Mouse (Mus musculus): Measurements from ENCODE around the gene Map3k13. TPM values are rescaled to one million over a fixed set of nuclear protein-coding genes. Genes with fewer than 3 reads are reported as not detected.
"Not testable (repeated sequence)": the region's sequence is repeated elsewhere in the genome, so short reads cannot be mapped to it uniquely, and the experiment has no call there.

Map3k13 gene
- polyA plus RNA-seq, 1 experiment: 1.8 TPM

- Histone ChIP-seq H3K4me1 (ENCODE audit: control insufficient read depth, insufficient read depth, low read length) (no peaks in the 10 kb centered on the region), H3K4me3 (replicated peaks; ENCODE audit: extremely low read depth, low read depth, low read length) (no peak overlapping the region)
- no peak for TF ChIP-seq POLR2A (IDR thresholded peaks at IDR 0.05; ENCODE audit: borderline replicate concordance, extremely low read depth, low read depth, low read length)
- TF ChIP-seq CTCF (IDR thresholded peaks at IDR 0.05; ENCODE audit: insufficient read depth, low read length): no peak
- 76% methylated on average over 3 of the region's 3 CpGs for WGBS
- no peak for DNase-seq
Observed at GRCm38 (mm10) chr16:21878834-21879233, 84.7 kb downstream of the Map3k13 start.

GRCm38 (mm10) chr16:21881181-21881580, 87.0 kb downstream of the Map3k13 start:
- Histone ChIP-seq H3K4me1 (ENCODE audit: control insufficient read depth, insufficient read depth, low read length) (no peaks in the 10 kb centered on the region), H3K4me3 (replicated peaks; ENCODE audit: extremely low read depth, low read depth, low read length) (no peak overlapping the region)
- no peak for DNase-seq
- TF ChIP-seq POLR2A (IDR thresholded peaks at IDR 0.05; ENCODE audit: borderline replicate concordance, extremely low read depth, low read depth, low read length) (no peak), CTCF (IDR thresholded peaks at IDR 0.05; ENCODE audit: insufficient read depth, low read length) (no peak)
- WGBS: 27% methylated on average over 6 of the region's 6 CpGs

GRCm38 (mm10) chr16:21881582-21882259, 87.6 kb downstream of the Map3k13 start:
- 66% methylated on average over 7 of the region's 7 CpGs for WGBS
- H3K4me3 ChIP-seq (replicated peaks; ENCODE audit: extremely low read depth, low read depth, low read length): no peak overlapping the region

GRCm38 (mm10) chr16:21887601-21888000, 93.5 kb downstream of the Map3k13 start:
- 81% methylated on average over 2 of the region's 2 CpGs for WGBS
- DNase-seq: no peak
- Histone ChIP-seq H3K4me1 (ENCODE audit: control insufficient read depth, insufficient read depth, low read length) (no peaks in the 10 kb centered on the region), H3K4me3 (replicated peaks; ENCODE audit: extremely low read depth, low read depth, low read length) (no peak overlapping the region)
- TF ChIP-seq POLR2A (IDR thresholded peaks at IDR 0.05; ENCODE audit: borderline replicate concordance, extremely low read depth, low read depth, low read length): no peak
- no peak for TF ChIP-seq CTCF (IDR thresholded peaks at IDR 0.05; ENCODE audit: insufficient read depth, low read length)

More at GRCm38 (mm10) chr16:21881582-21882259, 87.6 kb downstream of the Map3k13 start:
- no peaks in the 10 kb centered on the region for H3K4me1 ChIP-seq (ENCODE audit: control insufficient read depth, insufficient read depth, low read length)
- no peak for TF ChIP-seq POLR2A (IDR thresholded peaks at IDR 0.05; ENCODE audit: borderline replicate concordance, extremely low read depth, low read depth, low read length)
- TF ChIP-seq CTCF (IDR thresholded peaks at IDR 0.05; ENCODE audit: insufficient read depth, low read length): no peak
- DNase-seq: no peak

GRCm38 (mm10) chr16:21893890-21894289, 99.7 kb downstream of the Map3k13 start:
- TF ChIP-seq CTCF (IDR thresholded peaks at IDR 0.05; ENCODE audit: insufficient read depth, low read length) (no peak), POLR2A (IDR thresholded peaks at IDR 0.05; ENCODE audit: borderline replicate concordance, extremely low read depth, low read depth, low read length) (no peak)
- Histone ChIP-seq H3K4me3 (replicated peaks; ENCODE audit: extremely low read depth, low read depth, low read length) (no peak overlapping the region), H3K4me1 (ENCODE audit: control insufficient read depth, insufficient read depth, low read length) (no peaks in the 10 kb centered on the region)
- DNase-seq: no peak
- 88% methylated on average over 6 of the region's 6 CpGs for WGBS

GRCm38 (mm10) chr16:21901286-21901685, 107.1 kb downstream of the Map3k13 start:
- DNase-seq: no peak
- Histone ChIP-seq H3K4me3 (replicated peaks; ENCODE audit: extremely low read depth, low read depth, low read length) (no peak overlapping the region), H3K4me1 (ENCODE audit: control insufficient read depth, insufficient read depth, low read length) (no peaks in the 10 kb centered on the region)
- WGBS: 76% methylated on average over 5 of the region's 5 CpGs
- no peak for TF ChIP-seq CTCF (IDR thresholded peaks at IDR 0.05; ENCODE audit: insufficient read depth, low read length)
- TF ChIP-seq POLR2A (IDR thresholded peaks at IDR 0.05; ENCODE audit: borderline replicate concordance, extremely low read depth, low read depth, low read length): no peak

GRCm38 (mm10) chr16:21904636-21905035, 110.5 kb downstream of the Map3k13 start:
- no peak overlapping the region for H3K4me3 ChIP-seq (replicated peaks; ENCODE audit: extremely low read depth, low read depth, low read length)
- TF ChIP-seq POLR2A (IDR thresholded peaks at IDR 0.05; ENCODE audit: borderline replicate concordance, extremely low read depth, low read depth, low read length) (no peak), CTCF (IDR thresholded peaks at IDR 0.05; ENCODE audit: insufficient read depth, low read length) (no peak)
- WGBS: 83% methylated on average over 10 of the region's 10 CpGs
- no peak for DNase-seq
- H3K4me1 ChIP-seq (ENCODE audit: control insufficient read depth, insufficient read depth, low read length): no peaks in the 10 kb centered on the region

- TF ChIP-seq POLR2A (IDR thresholded peaks at IDR 0.05; ENCODE audit: borderline replicate concordance, extremely low read depth, low read depth, low read length) (no peak), CTCF (IDR thresholded peaks at IDR 0.05; ENCODE audit: insufficient read depth, low read length) (no peak)
- H3K4me3 ChIP-seq (replicated peaks; ENCODE audit: extremely low read depth, low read depth, low read length): no peak overlapping the region
- H3K4me1 ChIP-seq (ENCODE audit: control insufficient read depth, insufficient read depth, low read length): no peaks in the 10 kb centered on the region
- DNase-seq: no peak
- 89% methylated on average over 7 of the region's 7 CpGs for WGBS
Observed at GRCm38 (mm10) chr16:21905996-21906395, 111.8 kb downstream of the Map3k13 start.

GRCm38 (mm10) chr16:21906902-21907301, 112.8 kb downstream of the Map3k13 start:
- WGBS: 91% methylated on average over 6 of the region's 6 CpGs
- H3K4me1 ChIP-seq (ENCODE audit: control insufficient read depth, insufficient read depth, low read length): no peaks in the 10 kb centered on the region

GRCm38 (mm10) chr16:21908906-21909305, 114.8 kb downstream of the Map3k13 start:
- 61% methylated on average over 7 of the region's 8 CpGs for WGBS
- DNase-seq; H3K4me3 ChIP-seq (replicated peaks; ENCODE audit: extremely low read depth, low read depth, low read length); H3K4me1 ChIP-seq (ENCODE audit: control insufficient read depth, insufficient read depth, low read length): not testable (repeated sequence)

More at GRCm38 (mm10) chr16:21906902-21907301, 112.8 kb downstream of the Map3k13 start:
- no peak overlapping the region for H3K4me3 ChIP-seq (replicated peaks; ENCODE audit: extremely low read depth, low read depth, low read length)
- TF ChIP-seq POLR2A (IDR thresholded peaks at IDR 0.05; ENCODE audit: borderline replicate concordance, extremely low read depth, low read depth, low read length) (no peak), CTCF (IDR thresholded peaks at IDR 0.05; ENCODE audit: insufficient read depth, low read length) (no peak)
- no peak for DNase-seq
